In genomic region chr8:120760341-120761215, GRCm38 (mm10) we compare ENCODE assay signal across 31 mouse cellular contexts. TPM values are rescaled to one million over a fixed set of nuclear protein-coding genes. Genes with fewer than 3 reads are reported as not detected.
DNase-seq lines count a peak whose midpoint lies in the region; ATAC-seq and TF ChIP-seq lines count a peak whose summit lies in the region.
"Had no signal": no experiment of that assay in that cellular context is flagged by ENCODE, and none has a peak within 500 bp of the region (broad histone marks: within the 10 kb centered on the region; RNA-seq: fewer than 3 reads in every experiment).

No protein-coding gene starts in this region.

- 0 out of 2 replicates have a peak, but pooled peaks cover 3% of the 10 kb centered on the region for H3K4me1 ChIP-seq in midbrain, embryonic 13.5 days (replicated peaks)
- peaks cover 32% of the 10 kb centered on the region for H3K4me1 ChIP-seq in thymus, adult 2 months (replicated peaks; ENCODE audit: control insufficient read depth, insufficient read depth, low read length)

- no peak for TF ChIP-seq CTCF in thymus, adult 2 months (IDR thresholded peaks at IDR 0.05; ENCODE audit: borderline replicate concordance, control insufficient read depth, extremely low read depth, insufficient read depth, low read length, poor library complexity)

- DNase-seq in spleen, postnatal 36 days (ENCODE audit: low spot score in 2 of 2), result peak; percentile 82 to 83
- no peak for DNase-seq in spleen, postnatal 10 days (ENCODE audit: low spot score in 2 of 2)
- DNase-seq in natural killer cell, adult 2 months (ENCODE audit: low spot score in 2 of 2), result peak; percentile 80 to 92
- DNase-seq in thymus, adult 2 months, result no peak
- no peak for DNase-seq in T-cell, adult 2 months (ENCODE audit: low spot score)
- DNase-seq: adrenal gland, postnatal 10 days; cerebellum, adult 11 months; cerebellum, adult 9-10 months; cerebellum, postnatal 36 days; embryo, embryonic 11 days; gastrocnemius, adult 2 months; heart, postnatal 14 days; kidney, adult 18-20 months; kidney, postnatal 25 days; lung, embryonic 14.5 days; lung, postnatal 14 days; right cerebral cortex, adult 18-20 months had no signal

- H3K9me3 ChIP-seq in midbrain, embryonic 13.5 days, result no peaks in the 10 kb centered on the region
- H3K9me3 ChIP-seq: embryonic facial prominence, embryonic 13.5 days; hindbrain, embryonic 10.5 days; kidney, embryonic 15.5 days; limb, embryonic 10.5 days; limb, embryonic 15.5 days; midbrain, embryonic 12.5 days had no signal

- H3K36me3 ChIP-seq in midbrain, embryonic 13.5 days, result no peaks in the 10 kb centered on the region
- H3K36me3 ChIP-seq in thymus, adult 2 months (ENCODE audit: control insufficient read depth, insufficient read depth, low read length), result no peaks in the 10 kb centered on the region
- H3K36me3 ChIP-seq: embryonic facial prominence, embryonic 13.5 days; G1E; hindbrain, embryonic 10.5 days; kidney, embryonic 15.5 days; limb, embryonic 10.5 days; limb, embryonic 15.5 days; midbrain, embryonic 12.5 days had no signal

- no peaks in the 10 kb centered on the region for H3K27me3 ChIP-seq in midbrain, embryonic 13.5 days
- H3K27me3 ChIP-seq in thymus, adult 2 months (ENCODE audit: control insufficient read depth, insufficient read depth, low read length), result no peaks in the 10 kb centered on the region
- H3K27me3 ChIP-seq: embryonic facial prominence, embryonic 13.5 days; midbrain, embryonic 12.5 days had no signal

- no peak for TF ChIP-seq POLR2A in thymus, adult 2 months (IDR thresholded peaks at IDR 0.05; ENCODE audit: control insufficient read depth, extremely low read depth, insufficient read depth, low read length, poor library complexity)

- no peak overlapping the region for H3K9ac ChIP-seq in midbrain, embryonic 13.5 days (replicated peaks)
- H3K9ac ChIP-seq: embryonic facial prominence, embryonic 13.5 days; kidney, embryonic 15.5 days; limb, embryonic 15.5 days; liver, embryonic 14.5 days; lung, embryonic 14.5 days; midbrain, embryonic 12.5 days had no signal

- 89% methylated on average over 19 of the region's 19 CpGs for WGBS in midbrain, embryonic 13.5 days
- WGBS in thymus, adult 2 months, result 54% methylated on average over 19 of the region's 19 CpGs

- H3K27ac ChIP-seq in midbrain, embryonic 13.5 days, result no peak overlapping the region
- H3K27ac ChIP-seq in thymus, adult 2 months (ENCODE audit: control insufficient read depth, insufficient read depth, low read length), result no peak overlapping the region
- H3K27ac ChIP-seq: embryonic facial prominence, embryonic 13.5 days; gastrocnemius, adult 2 months; hindbrain, embryonic 10.5 days; kidney, embryonic 15.5 days; limb, embryonic 10.5 days; limb, embryonic 15.5 days; liver, embryonic 14.5 days; midbrain, embryonic 12.5 days had no signal

- no peak overlapping the region for H3K4me2 ChIP-seq in midbrain, embryonic 13.5 days (replicated peaks)
- H3K4me2 ChIP-seq: embryonic facial prominence, embryonic 13.5 days; kidney, embryonic 15.5 days; limb, embryonic 15.5 days; lung, embryonic 14.5 days; midbrain, embryonic 12.5 days had no signal

- no peak overlapping the region for H3K4me3 ChIP-seq in midbrain, embryonic 13.5 days (replicated peaks)
- no peak overlapping the region for H3K4me3 ChIP-seq in thymus, adult 2 months (ENCODE audit: control insufficient read depth, insufficient read depth, low read length)
- H3K4me3 ChIP-seq: embryonic facial prominence, embryonic 13.5 days; gastrocnemius, adult 2 months; hindbrain, embryonic 10.5 days; kidney, embryonic 15.5 days; limb, embryonic 10.5 days; limb, embryonic 15.5 days; megakaryocyte, embryonic 14.5 days; midbrain, embryonic 12.5 days had no signal

- peak; percentile 17; the same call in 1 of the 2 replicates for ATAC-seq in granulocyte monocyte progenitor cell, adult 5-6 weeks (replicated peaks; ENCODE audit: poor library complexity, severe bottlenecking)
- no peak for ATAC-seq in midbrain, embryonic 13.5 days
- ATAC-seq: forebrain, embryonic 16.5 days; hindbrain, embryonic 16.5 days had no signal

RNA-seq across cellular contexts. Expression of gene Irf8, which starts 24.4 kb away (rescaled TPM):
- total RNA-seq in granulocyte monocyte progenitor cell, adult 5-6 weeks (2014; fragmentation: Nextera tagmentation), result 213 and 215 TPM in 2 replicates
- 171 and 196 TPM in 2 replicates for total RNA-seq in granulocyte monocyte progenitor cell, adult 5-6 weeks (2017)
- 3.5 and 3.9 TPM in 2 replicates for polyA plus RNA-seq in midbrain, embryonic 13.5 days (2015; fragmentation: Nextera tagmentation; extraction: Ambion mirVana)
- polyA plus RNA-seq in thymus, adult 2 months (2012; rRNA removed), result 105 and 109 TPM in 2 replicates
- polyA plus RNA-seq: C2C12 had no signal

Comparison
In these comparisons a context has a peak if more than half of its experiments do, and no peak if none do; other contexts are left out.
1. DNase-seq: peak in spleen, postnatal 36 days (2 of 2) and natural killer cell, adult 2 months (2 of 2); none in spleen, postnatal 10 days (0 of 2), thymus, adult 2 months (single experiment) and T-cell, adult 2 months (single experiment).
2. RNA of gene Irf8, which starts 24.4 kb away (polyA plus RNA-seq): 105 to 109 TPM in thymus, adult 2 months; 3.5 to 3.9 TPM in midbrain, embryonic 13.5 days; every median in the first group is over 10 times any median in the second.